Mouse (Mus musculus) c-Kit-positive CD71-positive TER-119-negative erythroid progenitor cells, embryonic 14.5 days (primary cell): Measurements from ENCODE around the gene Plekhs1.

Experiments
- DNase-seq: peaks from one replicate; pipeline ENCODE4 v3.0.0-alpha.2; 2013; ENCODE audit warnings: low read depth

Plekhs1 gene

GRCm38 (mm10) chr19:56461522-56462101 is at the start of gene Plekhs1:
Gene Plekhs1, plus strand, starts transcription at chr19:56461640.
- DNase-seq: no peak

- DNase-seq: no peak
These were observed 43.0 kb upstream of the Plekhs1 start for GRCm38 (mm10) chr19:56418404-56418803.

GRCm38 (mm10) chr19:56419452-56419851 is 42.0 kb upstream of the Plekhs1 start:
- DNase-seq: no peak

- no peak for DNase-seq
These were observed 41.1 kb upstream of the Plekhs1 start for GRCm38 (mm10) chr19:56420345-56420744.

GRCm38 (mm10) chr19:56422476-56423338 is 38.7 kb upstream of the Plekhs1 start:
- DNase-seq: peak; percentile 54

GRCm38 (mm10) chr19:56423370-56423769 is 38.1 kb upstream of the Plekhs1 start:
- no peak for DNase-seq

- no peak for DNase-seq
These were observed 36.6 kb upstream of the Plekhs1 start for GRCm38 (mm10) chr19:56424606-56425395.

GRCm38 (mm10) chr19:56425492-56425891 is 35.9 kb upstream of the Plekhs1 start:
- DNase-seq: no peak

- no peak for DNase-seq
These were observed 31.1 kb upstream of the Plekhs1 start for GRCm38 (mm10) chr19:56430369-56430768.

- no peak for DNase-seq
These were observed 28.7 kb upstream of the Plekhs1 start for GRCm38 (mm10) chr19:56432706-56433105.

- no peak for DNase-seq
These were observed 27.9 kb upstream of the Plekhs1 start for GRCm38 (mm10) chr19:56433581-56433980.

GRCm38 (mm10) chr19:56436380-56436779 is 25.1 kb upstream of the Plekhs1 start:
- DNase-seq: no peak

- no peak for DNase-seq
These were observed 22.9 kb upstream of the Plekhs1 start for GRCm38 (mm10) chr19:56438357-56439071.

- DNase-seq: peak; percentile 82
These were observed 22.4 kb upstream of the Plekhs1 start for GRCm38 (mm10) chr19:56439072-56439434.

- DNase-seq: no peak
These were observed 18.0 kb upstream of the Plekhs1 start for GRCm38 (mm10) chr19:56443445-56443844.

- DNase-seq: no peak
These were observed 12.7 kb upstream of the Plekhs1 start for GRCm38 (mm10) chr19:56448784-56449183.

- DNase-seq: no peak
These were observed 11.9 kb upstream of the Plekhs1 start for GRCm38 (mm10) chr19:56449537-56449936.

GRCm38 (mm10) chr19:56450892-56451291 is 10.5 kb upstream of the Plekhs1 start:
- DNase-seq: no peak

- no peak for DNase-seq
These were observed 9.6 kb upstream of the Plekhs1 start for GRCm38 (mm10) chr19:56451867-56452266.

- DNase-seq: no peak
These were observed 9.0 kb upstream of the Plekhs1 start for GRCm38 (mm10) chr19:56452421-56452820.

GRCm38 (mm10) chr19:56454862-56455261 is 6.6 kb upstream of the Plekhs1 start:
- DNase-seq: no peak

- no peak for DNase-seq
These were observed 6.1 kb upstream of the Plekhs1 start for GRCm38 (mm10) chr19:56455369-56455768.
